Mouse (Mus musculus) inflammation-experienced regulatory T-cells, adult 6 months (primary cell): ENCODE data around the gene C1s2. TPM values are rescaled to one million over a fixed set of nuclear protein-coding genes. Genes with fewer than 3 reads are reported as not detected.
"Not testable (repeated sequence)": the region's sequence is repeated elsewhere in the genome, so short reads cannot be mapped to it uniquely, and the experiment has no call there.

ENCODE experiments used
- ATAC-seq: one replicate; pipeline ENCODE4 v1.8.0; 2017
- polyA plus RNA-seq, 3 experiments: library from polyadenylated mRNA; unstranded; fragments of 100-300 nt; shearing (Covaris generic); gene quantifications; one replicate each; pipeline ENCODE4 v1.2.1; 2017

The C1s2 gene
- not detected for polyA plus RNA-seq

GRCm38 (mm10) chr6:124635985-124636384 is at the start of gene C1s2:
TSS of gene C1s2 (minus strand) at chr6:124636085.
- not testable (repeated sequence) for ATAC-seq

- ATAC-seq = peak; percentile 56
Measured at GRCm38 (mm10) chr6:124683591-124684417, 47.9 kb upstream of the C1s2 start.

GRCm38 (mm10) chr6:124682291-124682690 is 46.4 kb upstream of the C1s2 start:
- not testable (repeated sequence) for ATAC-seq

- ATAC-seq = no peak
Measured at GRCm38 (mm10) chr6:124679486-124679885, 43.6 kb upstream of the C1s2 start.

- ATAC-seq = no peak
Measured at GRCm38 (mm10) chr6:124678769-124679168, 42.9 kb upstream of the C1s2 start.

- ATAC-seq = no peak
Measured at GRCm38 (mm10) chr6:124676171-124676570, 40.3 kb upstream of the C1s2 start.

- ATAC-seq = no peak
Measured at GRCm38 (mm10) chr6:124674591-124674990, 38.7 kb upstream of the C1s2 start.

- ATAC-seq = no peak
Measured at GRCm38 (mm10) chr6:124673619-124674018, 37.7 kb upstream of the C1s2 start.

- no peak for ATAC-seq
Measured at GRCm38 (mm10) chr6:124672100-124672499, 36.2 kb upstream of the C1s2 start.

- ATAC-seq = no peak
Measured at GRCm38 (mm10) chr6:124670281-124670900, 34.5 kb upstream of the C1s2 start.

GRCm38 (mm10) chr6:124669234-124669859 is 33.5 kb upstream of the C1s2 start:
- ATAC-seq = no peak

GRCm38 (mm10) chr6:124665011-124665410 is 29.1 kb upstream of the C1s2 start:
- no peak for ATAC-seq

GRCm38 (mm10) chr6:124664256-124664655 is 28.4 kb upstream of the C1s2 start:
- ATAC-seq = no peak

- ATAC-seq = no peak
Measured at GRCm38 (mm10) chr6:124663424-124663795, 27.5 kb upstream of the C1s2 start.

- peak; percentile 99 for ATAC-seq
Measured at GRCm38 (mm10) chr6:124662477-124663423, 26.9 kb upstream of the C1s2 start, which contains the start of gene Lpcat3. TSS of gene Lpcat3 (plus strand) at chr6:124663027.

GRCm38 (mm10) chr6:124661995-124662394 is 26.1 kb upstream of the C1s2 start:
- no peak for ATAC-seq

- no peak for ATAC-seq
Measured at GRCm38 (mm10) chr6:124661156-124661806, 25.4 kb upstream of the C1s2 start.

GRCm38 (mm10) chr6:124658067-124658466 is 22.2 kb upstream of the C1s2 start:
- ATAC-seq = no peak

- no peak for ATAC-seq
Measured at GRCm38 (mm10) chr6:124655893-124656292, 20.0 kb upstream of the C1s2 start.

GRCm38 (mm10) chr6:124646394-124646793 is 10.5 kb upstream of the C1s2 start:
- ATAC-seq = no peak

GRCm38 (mm10) chr6:124640997-124641396 is 5.1 kb upstream of the C1s2 start:
- no peak for ATAC-seq

- no peak for ATAC-seq
Measured at GRCm38 (mm10) chr6:124640041-124640440, 4.2 kb upstream of the C1s2 start.
